Mouse (Mus musculus) left cerebral cortex, postnatal 4 days (tissue): ENCODE measurements around the gene Setd4. TPM values are rescaled to one million over a fixed set of nuclear protein-coding genes. Genes with fewer than 3 reads are reported as not detected.
A peak's percentile ranks its signal among the peaks of the same experiment; 100 is the strongest.
"Not testable (repeated sequence)": the region's sequence is repeated elsewhere in the genome, so short reads cannot be mapped to it uniquely, and the experiment has no call there.

Experiments
- DNase-seq: peaks from one replicate; pipeline ENCODE4 v3.0.0-alpha.2; 2022
- intact Hi-C: fragments of 180-260 bp; cut with DNase I; formaldehyde crosslinking; loops from one replicate; pipeline ENCODE4 v1.15.1; 2025
- total RNA-seq, 2 experiments: library from RNA; stranded (reverse); gene quantifications; 2 replicates each; pipeline ENCODE4 v1.2.3; 2021

Setd4 gene
- 10 to 100 TPM; 13.7 to 14.5 TPM for total RNA-seq

GRCm38 (mm10) chr16:93603439-93604212, at the start of gene Setd4:
TSS of gene Setd4 (minus strand) at chr16:93604063.
- DNase-seq = peak; percentile 94
- intact Hi-C loops = no loop called here

DNA sequence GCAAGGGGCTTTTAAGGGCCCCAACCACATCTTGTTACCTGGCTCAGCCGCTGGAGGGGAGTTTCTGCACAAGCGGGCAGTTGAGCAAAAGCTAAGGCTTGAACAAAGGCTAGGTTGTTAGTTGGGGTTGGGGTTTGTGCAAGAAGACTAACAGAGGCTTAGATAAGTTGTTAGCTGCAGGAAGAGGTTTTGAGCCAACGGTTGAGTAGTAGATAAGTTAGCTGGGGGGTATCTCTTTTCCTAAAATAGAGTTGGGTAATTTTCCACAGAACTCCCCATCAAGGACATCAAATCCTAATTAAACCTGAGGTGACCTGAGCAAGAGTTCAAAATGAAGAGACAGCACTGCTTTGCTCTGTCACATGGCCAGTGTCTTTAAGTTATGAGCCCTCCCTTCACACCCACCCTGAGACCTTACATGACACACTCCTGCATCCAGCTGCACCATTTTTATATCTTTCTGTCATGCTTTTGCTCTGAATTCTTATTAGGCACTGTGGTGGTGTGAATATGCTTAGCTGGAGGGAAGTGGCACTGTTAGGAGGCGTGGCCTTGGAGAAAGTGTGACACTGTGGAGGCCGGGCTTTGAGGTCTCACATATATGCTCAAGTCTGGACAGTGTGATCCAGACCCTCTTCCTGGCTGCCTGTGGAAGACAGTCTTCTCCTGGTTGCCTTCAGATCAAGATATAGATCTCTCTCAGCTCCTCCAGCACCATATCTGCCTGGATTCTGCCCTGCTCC, 44.7 kb upstream of the Setd4 start:
- intact Hi-C loops = no loop called here
- DNase-seq = no peak

DNA sequence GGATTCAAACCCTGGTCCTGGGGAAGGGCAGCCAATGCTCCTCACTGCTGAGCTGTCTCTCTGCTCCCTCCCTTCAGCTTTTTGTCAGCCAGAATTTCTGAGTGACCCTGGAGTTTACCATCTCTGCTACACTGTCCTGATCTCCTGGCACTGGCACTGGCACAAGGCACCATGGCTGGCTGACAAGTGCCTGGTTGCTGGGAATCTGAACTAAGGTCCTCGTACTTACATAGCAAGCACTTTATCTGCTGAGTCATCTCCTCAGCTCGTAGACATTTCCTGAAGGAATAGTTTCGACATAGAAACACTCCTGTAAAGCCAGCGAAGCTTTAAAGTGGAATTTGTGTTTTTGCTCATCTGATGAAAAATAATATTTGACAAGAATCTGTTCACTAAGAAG, 40.1 kb upstream of the Setd4 start:
- intact Hi-C loops = no loop called here

GRCm38 (mm10) chr16:93627761-93628400, 24.0 kb upstream of the Setd4 start, which contains the start of gene Gm5678:
TSS of gene Gm5678 (plus strand) at chr16:93628097.
- intact Hi-C loops = loop anchor here (10.0 kb wide), 1 partner anchor 47 kb away; no protein-coding TSS in a partner anchor
- DNase-seq = no peak

More for the DNA sequence above, 40.1 kb upstream of the Setd4 start:
- DNase-seq = no peak

- intact Hi-C loops = loop anchor here (10.0 kb wide), 1 partner anchor 48 kb away; no protein-coding TSS in a partner anchor
- DNase-seq = peak; percentile 17
These were observed 22.9 kb upstream of the Setd4 start for GRCm38 (mm10) chr16:93626745-93627144.

DNA sequence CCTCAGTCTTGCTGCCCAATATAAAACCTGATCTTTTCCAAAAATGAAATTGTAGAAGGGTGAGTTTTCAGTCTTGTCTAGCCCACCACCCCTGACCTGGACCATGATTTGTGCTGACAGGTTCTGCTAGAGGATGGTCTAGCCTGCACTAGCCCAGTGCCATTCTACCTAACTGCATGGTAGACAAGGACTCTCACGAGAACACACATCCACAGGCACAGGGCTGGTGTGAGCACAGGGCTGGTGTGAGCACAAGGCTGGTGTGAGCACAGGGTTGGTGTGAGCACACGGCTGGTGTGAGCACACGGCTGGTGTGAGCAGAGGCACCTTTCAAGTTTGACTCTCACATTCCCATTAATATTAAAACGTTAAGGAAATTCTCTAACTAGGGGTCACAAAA, 20.8 kb upstream of the Setd4 start:
- intact Hi-C loops = loop anchor here (10.0 kb wide), 1 partner anchor 50 kb away; no protein-coding TSS in a partner anchor
- no peak for DNase-seq

GRCm38 (mm10) chr16:93623759-93624158, 19.9 kb upstream of the Setd4 start:
- intact Hi-C loops = loop anchor here (10.0 kb wide), 1 partner anchor 51 kb away; no protein-coding TSS in a partner anchor
- DNase-seq = not testable (repeated sequence)

DNA sequence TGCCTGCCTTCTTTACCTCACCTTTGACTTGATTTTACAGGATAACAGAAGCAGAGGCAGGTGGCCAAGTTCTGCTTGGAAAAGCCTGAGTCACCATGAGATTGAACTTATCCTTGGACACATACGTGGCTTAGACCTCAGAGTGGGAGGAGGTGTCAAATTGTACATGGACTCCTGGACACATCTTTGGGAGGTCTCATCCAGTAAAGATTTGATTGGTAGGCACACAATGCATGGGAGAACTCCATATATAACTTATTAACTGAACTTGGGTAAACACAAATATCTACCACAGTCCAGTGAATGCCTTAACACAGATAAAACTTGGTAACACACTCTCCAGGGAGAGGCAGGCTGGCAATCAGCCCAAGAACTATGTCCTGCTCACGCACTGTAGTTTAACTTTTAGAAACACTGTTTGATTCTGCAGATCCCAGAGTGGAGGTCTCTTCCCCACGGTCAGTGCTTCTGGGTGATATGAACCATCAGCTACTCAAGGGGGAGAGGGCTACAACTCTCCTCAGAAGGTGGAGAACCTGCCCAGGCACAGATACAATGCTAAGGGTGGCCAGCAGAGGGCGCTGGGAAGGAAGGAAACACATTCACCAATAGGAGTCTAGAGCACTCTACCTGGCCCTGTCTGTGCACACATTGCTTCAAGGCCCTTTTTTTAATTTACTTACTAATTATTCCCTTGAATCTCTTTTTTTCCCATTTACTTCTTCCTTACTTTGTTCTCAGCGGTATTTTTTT, 11.4 kb upstream of the Setd4 start:
- peak; percentile 62 for DNase-seq
- intact Hi-C loops = no loop called here

GRCm38 (mm10) chr16:93610961-93611360, 7.1 kb upstream of the Setd4 start:
- no peak for DNase-seq
- intact Hi-C loops = no loop called here

DNA sequence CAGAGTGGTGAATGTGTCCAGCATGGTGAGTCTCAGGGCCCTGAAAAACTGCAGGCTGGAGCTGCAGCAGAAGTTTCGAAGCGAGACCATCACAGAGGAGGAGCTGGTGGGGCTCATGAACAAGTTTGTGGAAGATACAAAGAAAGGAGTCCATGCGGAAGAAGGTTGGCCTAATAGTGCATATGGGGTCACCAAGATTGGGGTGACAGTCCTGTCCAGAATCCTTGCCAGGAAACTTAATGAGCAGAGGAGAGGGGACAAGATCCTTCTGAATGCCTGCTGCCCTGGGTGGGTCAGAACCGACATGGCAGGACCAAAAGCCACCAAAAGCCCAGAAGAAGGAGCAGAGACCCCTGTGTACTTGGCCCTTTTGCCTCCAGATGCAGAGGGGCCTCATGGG, 5.9 kb upstream of the Setd4 start:
- intact Hi-C loops = no loop called here
- no peak for DNase-seq

GRCm38 (mm10) chr16:93608731-93609130, 4.9 kb upstream of the Setd4 start:
- intact Hi-C loops = no loop called here
- no peak for DNase-seq

DNA sequence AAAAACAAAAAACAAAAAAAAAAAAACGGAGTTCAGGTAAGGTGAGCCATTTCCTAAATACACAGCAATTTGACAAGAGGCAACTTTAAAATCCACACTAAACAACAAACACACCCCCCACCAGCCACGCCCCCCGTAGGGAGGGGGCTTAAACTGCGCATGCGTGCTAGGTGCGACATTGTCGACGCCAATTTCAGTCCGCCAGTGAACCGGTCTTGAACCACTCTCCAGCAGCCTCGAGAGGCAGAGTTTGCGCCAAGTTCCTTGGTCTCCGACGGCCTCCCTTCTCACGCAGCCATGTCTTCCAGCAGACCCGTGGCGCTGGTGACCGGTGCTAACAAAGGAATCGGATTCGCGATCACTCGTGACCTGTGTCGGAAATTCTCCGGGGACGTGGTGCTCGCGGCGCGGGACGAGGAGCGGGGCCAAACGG, 3.8 kb upstream of the Setd4 start:
- intact Hi-C loops = no loop called here
- DNase-seq = peak; percentile 84

DNA sequence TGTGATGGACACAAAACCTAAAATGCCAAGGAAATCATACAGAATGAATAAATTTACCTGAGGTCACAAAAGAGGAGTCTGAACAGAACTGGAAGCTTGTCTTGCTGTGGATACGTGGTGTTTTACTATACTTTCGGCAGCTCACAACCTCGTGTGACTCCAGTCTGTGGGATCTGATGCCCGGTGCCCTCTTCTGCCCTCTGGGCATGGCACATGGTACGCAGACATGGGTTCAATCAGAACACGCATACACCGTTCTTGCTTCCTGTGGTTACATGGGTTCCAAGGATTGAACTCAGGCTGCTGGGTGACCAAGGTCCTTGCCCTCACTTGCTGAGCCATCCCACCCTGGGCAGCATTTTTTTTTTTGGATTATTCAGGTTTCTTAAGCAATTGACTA, 2.3 kb upstream of the Setd4 start:
- no peak for DNase-seq
- intact Hi-C loops = no loop called here

GRCm38 (mm10) chr16:93605553-93605952, 1.7 kb upstream of the Setd4 start, which contains the start of gene Cbr1:
TSS of gene Cbr1 (plus strand) at chr16:93605853.
- DNase-seq = no peak
- intact Hi-C loops = no loop called here

DNA sequence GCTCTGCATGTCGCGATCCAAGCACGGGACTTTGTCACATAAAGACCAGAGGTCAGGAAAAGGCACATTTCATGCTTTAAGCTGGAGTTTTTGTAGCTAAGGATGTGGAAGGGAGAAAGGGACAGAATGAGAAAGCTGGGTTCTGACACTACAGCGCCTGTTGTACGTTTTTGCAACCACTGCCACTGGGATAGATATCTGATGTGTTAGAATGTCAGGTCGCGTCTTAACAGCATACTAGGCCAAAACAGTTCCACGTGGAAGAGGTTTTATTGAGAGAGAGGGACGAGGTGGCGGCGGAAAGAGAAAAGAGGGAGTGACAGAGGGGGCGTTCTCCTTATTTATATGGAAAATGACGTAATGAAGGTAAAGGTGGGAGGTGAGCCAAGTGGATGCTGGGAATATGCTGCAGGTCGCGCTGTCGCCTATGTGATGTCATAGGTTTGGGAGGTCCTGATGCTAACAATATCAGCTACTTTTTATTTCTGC, 662 bp upstream of the Setd4 start:
- intact Hi-C loops = no loop called here
- DNase-seq = no peak

DNA sequence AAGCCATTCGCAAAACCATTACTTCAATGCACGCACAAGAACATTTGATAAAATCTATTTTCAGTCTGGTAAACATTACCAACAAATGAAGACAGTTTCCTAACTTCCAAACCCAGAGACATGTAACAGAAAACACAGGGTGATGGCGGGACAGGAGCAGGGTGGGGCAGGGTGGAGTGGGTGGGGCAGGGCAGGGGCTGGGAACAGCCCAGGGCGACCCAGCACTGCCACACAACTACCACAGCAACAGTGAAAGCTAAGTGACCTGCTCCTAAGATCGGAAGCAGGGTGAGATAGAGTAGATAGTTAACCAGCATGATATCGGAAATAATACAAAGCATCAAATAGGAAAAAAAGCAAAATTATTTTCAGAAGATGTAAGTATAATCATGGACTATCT, 4.4 kb downstream of the Setd4 start:
- no peak for DNase-seq
- intact Hi-C loops = no loop called here

DNA sequence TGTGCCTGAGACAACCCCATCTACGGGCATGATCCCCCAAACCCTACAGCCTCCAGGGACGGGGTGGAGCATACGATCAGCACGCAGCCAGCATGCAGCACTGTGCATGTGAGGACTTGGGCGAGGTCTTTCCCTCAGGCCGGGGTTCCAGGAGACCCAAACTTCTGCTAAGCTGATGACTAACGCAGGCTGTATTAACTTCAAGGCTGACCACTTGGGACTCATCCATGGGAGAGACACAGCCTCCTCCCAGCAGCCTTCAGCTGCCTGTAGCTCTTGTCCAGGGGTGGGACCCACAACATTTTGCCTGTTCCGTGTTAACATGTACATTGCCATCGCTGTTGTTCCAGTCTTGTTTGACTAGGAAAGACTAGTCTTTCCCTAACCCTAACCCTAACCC, 6.3 kb downstream of the Setd4 start:
- DNase-seq = no peak
- intact Hi-C loops = no loop called here

DNA sequence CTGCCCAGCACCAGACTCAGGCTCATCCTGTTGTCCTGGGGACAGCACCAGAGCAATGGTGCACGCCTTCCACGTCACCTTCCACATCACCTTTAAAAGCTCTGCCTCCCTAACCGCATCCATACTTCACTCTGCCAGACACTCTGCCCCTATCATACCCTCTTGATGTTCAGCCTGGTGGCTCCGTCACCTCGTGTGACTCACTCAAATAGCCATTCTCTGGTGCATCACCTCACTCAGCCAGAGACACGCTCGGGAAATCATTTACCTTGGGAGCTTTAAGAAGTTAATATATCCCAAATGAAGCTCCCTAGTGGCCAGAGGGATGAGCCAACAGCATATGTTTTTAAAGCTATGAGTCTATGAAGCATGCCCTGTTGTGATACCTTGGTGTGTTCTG, 7.1 kb downstream of the Setd4 start:
- intact Hi-C loops = no loop called here
- DNase-seq = no peak

DNA sequence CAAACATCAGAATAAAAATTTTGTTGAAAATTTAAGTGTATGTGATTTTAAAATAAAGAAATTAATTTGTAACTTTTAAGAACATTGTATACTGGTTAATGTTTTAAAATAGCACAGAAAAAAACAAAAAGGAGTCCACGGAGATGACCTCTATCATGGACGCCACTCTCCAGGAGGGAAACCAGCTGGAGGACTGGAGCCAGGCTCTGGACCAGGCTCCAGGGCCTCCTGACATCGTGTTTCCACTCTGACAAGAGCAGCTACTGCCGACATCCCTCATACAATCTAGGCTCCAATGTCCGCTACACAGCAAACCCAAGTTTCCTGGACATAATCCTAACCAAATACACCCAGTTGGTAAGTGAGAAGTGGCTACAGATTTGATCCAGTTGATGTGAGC, 8.1 kb downstream of the Setd4 start:
- intact Hi-C loops = no loop called here
- DNase-seq = no peak

- intact Hi-C loops = no loop called here
- no peak for DNase-seq
These were observed 9.4 kb downstream of the Setd4 start for GRCm38 (mm10) chr16:93594448-93594847.
